Mouse (Mus musculus) embryonic fibroblast, embryonic 13.5 days (primary cell): Measurements from ENCODE around the gene H2-M2.

Experiments used
- CTCF ChIP-seq: IDR thresholded peaks from 2 replicates; pipeline ENCODE4 v1.5.1; 2011; ENCODE audit warnings: mild to moderate bottlenecking, control low read depth, low read length, moderate library complexity, borderline replicate concordance; ENCODE audit not compliant: insufficient read depth
- POLR2A ChIP-seq: IDR thresholded peaks from 2 replicates; pipeline ENCODE4 v1.6.1; 2011; ENCODE audit warnings: low read depth, mild to moderate bottlenecking, control low read depth, low read length, moderate library complexity

DNA sequence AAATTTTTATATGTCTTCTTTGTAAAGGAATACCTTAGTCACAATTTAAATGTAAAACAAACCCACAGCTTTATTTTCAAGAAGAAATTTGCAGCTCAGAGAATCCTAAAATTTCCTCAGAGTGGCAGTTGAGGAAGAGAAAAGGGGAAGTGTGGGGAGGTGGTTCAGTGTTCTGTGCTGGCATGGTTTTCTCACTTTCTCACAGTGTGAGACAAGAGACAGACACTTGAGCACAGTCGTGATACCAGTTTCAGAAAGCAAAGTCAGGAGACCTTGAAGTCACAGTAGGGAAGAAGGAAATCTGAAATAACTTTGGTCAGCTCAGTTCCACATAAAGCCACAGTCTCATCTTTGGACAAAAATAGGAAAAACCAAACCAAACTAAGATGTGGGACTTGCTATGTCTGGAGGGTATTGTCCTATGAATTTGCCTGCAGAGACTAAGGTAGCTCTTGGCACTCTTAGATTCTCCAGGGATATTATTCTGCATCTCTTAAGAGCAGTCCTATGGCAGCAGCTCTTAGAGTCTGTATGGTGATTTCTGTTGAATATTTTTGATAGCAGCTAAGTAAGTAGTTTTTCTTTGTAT lies 8.7 kb upstream of the H2-M2 start, which contains the start of gene Olfr110:
- no peak for TF ChIP-seq CTCF
- no peak for TF ChIP-seq POLR2A
